Mouse (Mus musculus) megakaryocyte, embryonic 14.5 days (primary cell): ENCODE results near the gene Nxf2. TPM values are rescaled to one million over a fixed set of nuclear protein-coding genes. Genes with fewer than 3 reads are reported as not detected.
A peak's percentile ranks its signal among the peaks of the same experiment; 100 is the strongest.
"Not testable (repeated sequence)": the region's sequence is repeated elsewhere in the genome, so short reads cannot be mapped to it uniquely, and the experiment has no call there.

ENCODE experiments used
- H3K27me3 ChIP-seq: replicated peaks from 2 replicates; pipeline ENCODE3; 2012; ENCODE audit warnings: inconsistent platforms
- H3K36me3 ChIP-seq: replicated peaks from 2 replicates; pipeline ENCODE3; 2012; ENCODE audit warnings: low read length, inconsistent platforms, mixed read lengths
- H3K4me1 ChIP-seq: 2 replicates; pipeline ENCODE4 v1.6.1; 2012; ENCODE audit warnings: inconsistent platforms
- H3K4me3 ChIP-seq: replicated peaks from 2 replicates; pipeline ENCODE3; 2012; ENCODE audit warnings: moderate library complexity, mild to moderate bottlenecking, inconsistent platforms
- H3K9me3 ChIP-seq: 2 replicates; pipeline ENCODE4 v1.6.1; 2012; ENCODE audit warnings: inconsistent platforms
- FLI1 ChIP-seq: IDR thresholded peaks from 2 replicates; pipeline ENCODE4 v1.6.1; 2012; ENCODE audit warnings: low read length, inconsistent platforms, mixed read lengths
- GATA1 ChIP-seq: IDR thresholded peaks from 3 replicates; pipeline ENCODE4 v1.6.1; 2012; ENCODE audit warnings: mixed read lengths, low read length, inconsistent platforms, borderline replicate concordance
- polyA plus RNA-seq: library from polyadenylated mRNA; stranded (reverse); fragments of >175 nt; gene quantifications from 2 replicates; pipeline ENCODE4 v1.2.3, GENCODE M21; 2012; ENCODE audit warnings: low replicate concordance; ENCODE audit not compliant: insufficient read depth

Nxf2 gene
- polyA plus RNA-seq, 1 experiment = not detected

- no peaks in the 10 kb centered on the region for H3K36me3 ChIP-seq
- no peak overlapping the region for H3K4me3 ChIP-seq
- H3K27me3 ChIP-seq = no peaks in the 10 kb centered on the region
- peaks cover 9% of the 10 kb centered on the region; the same call in 1 of the 2 replicates for H3K4me1 ChIP-seq
- TF ChIP-seq FLI1 = no peak
- TF ChIP-seq GATA1 = no peak
- H3K9me3 ChIP-seq = no peaks in the 10 kb centered on the region
Measured at GRCm38 (mm10) chrX:134919220-134919619, 45.3 kb downstream of the Nxf2 start.

GRCm38 (mm10) chrX:134915745-134916144 lies 48.8 kb downstream of the Nxf2 start:
- no peak for TF ChIP-seq FLI1
- TF ChIP-seq GATA1 = no peak
- Histone ChIP-seq H3K27me3 (no peaks in the 10 kb centered on the region), H3K9me3 (no peaks in the 10 kb centered on the region), H3K36me3 (no peaks in the 10 kb centered on the region), H3K4me3 (no peak overlapping the region), H3K4me1 (peaks cover 18% of the 10 kb centered on the region; the same call in 1 of the 2 replicates)

GRCm38 (mm10) chrX:134915315-134915714 lies 49.2 kb downstream of the Nxf2 start:
- not testable (repeated sequence) for H3K36me3 ChIP-seq, H3K9me3 ChIP-seq, H3K27me3 ChIP-seq, H3K4me3 ChIP-seq
- H3K4me1 ChIP-seq = peaks cover 22% of the 10 kb centered on the region; the same call in 1 of the 2 replicates

GRCm38 (mm10) chrX:134914851-134915250 lies 49.7 kb downstream of the Nxf2 start:
- TF ChIP-seq GATA1 (no peak), FLI1 (no peak)
- H3K27me3 ChIP-seq = no peaks in the 10 kb centered on the region
- H3K4me1 ChIP-seq = peaks cover 22% of the 10 kb centered on the region; the same call in 1 of the 2 replicates
- H3K9me3 ChIP-seq = no peaks in the 10 kb centered on the region
- H3K36me3 ChIP-seq = no peaks in the 10 kb centered on the region
- no peak overlapping the region for H3K4me3 ChIP-seq

GRCm38 (mm10) chrX:134913234-134913936 lies 51.2 kb downstream of the Nxf2 start:
- Histone ChIP-seq H3K27me3 (no peaks in the 10 kb centered on the region), H3K4me3 (peak overlapping the region; percentile 10), H3K4me1 (peaks cover 22% of the 10 kb centered on the region; the same call in 1 of the 2 replicates), H3K36me3 (no peaks in the 10 kb centered on the region), H3K9me3 (no peaks in the 10 kb centered on the region)
- no peak for TF ChIP-seq FLI1
- no peak for TF ChIP-seq GATA1

GRCm38 (mm10) chrX:134912805-134913204 lies 51.7 kb downstream of the Nxf2 start:
- no peaks in the 10 kb centered on the region for H3K36me3 ChIP-seq
- no peak for TF ChIP-seq FLI1
- TF ChIP-seq GATA1 = no peak
- H3K4me1 ChIP-seq = peaks cover 22% of the 10 kb centered on the region; the same call in 1 of the 2 replicates
- no peaks in the 10 kb centered on the region for H3K27me3 ChIP-seq
- no peak overlapping the region for H3K4me3 ChIP-seq
- no peaks in the 10 kb centered on the region for H3K9me3 ChIP-seq

GRCm38 (mm10) chrX:134910345-134910744 lies 54.2 kb downstream of the Nxf2 start:
- Histone ChIP-seq H3K4me1 (peaks cover 22% of the 10 kb centered on the region; the same call in 1 of the 2 replicates), H3K9me3 (no peaks in the 10 kb centered on the region), H3K4me3 (no peak overlapping the region), H3K36me3 (no peaks in the 10 kb centered on the region), H3K27me3 (no peaks in the 10 kb centered on the region)
- TF ChIP-seq FLI1 (no peak), GATA1 (no peak)

Other genes starting within 250 kb of the Nxf2 start
- 3.0 and 6.6 TPM in 2 replicates for gene Armcx1, start 246.8 kb downstream of the Nxf2 start, polyA plus RNA-seq
- gene Armcx6, start 213.3 kb downstream of the Nxf2 start, polyA plus RNA-seq = 4.5 and 6.4 TPM in 2 replicates
- gene Armcx3, start 208.2 kb downstream of the Nxf2 start, polyA plus RNA-seq = 3.3 TPM in 1 of 2 replicates, not detected in the other
- 2.7 and 6.2 TPM in 2 replicates for gene Armcx2, start 155.5 kb downstream of the Nxf2 start, polyA plus RNA-seq
- 0.46 and 3.3 TPM in 2 replicates for gene Zmat1, start 44.5 kb upstream of the Nxf2 start, polyA plus RNA-seq
- gene Gm15023, start 212.9 kb upstream of the Nxf2 start, polyA plus RNA-seq = not detected in 2 replicates
- not detected in 2 replicates for gene Tceal6, start 245.9 kb upstream of the Nxf2 start, polyA plus RNA-seq